Mouse (Mus musculus): ENCODE results near the gene Cd79b. TPM values are rescaled to one million over a fixed set of nuclear protein-coding genes. Genes with fewer than 3 reads are reported as not detected.

Gene Cd79b
- polyA plus RNA-seq, 1 experiment from 2014 or later: 2.0 TPM

- no peaks in the 10 kb centered on the region for H3K9me3 ChIP-seq
- no peak overlapping the region for H3K4me3 ChIP-seq
- H3K36me3 ChIP-seq: no peaks in the 10 kb centered on the region
- H3K27ac ChIP-seq: no peak overlapping the region
- peaks cover 25% of the 10 kb centered on the region for H3K4me1 ChIP-seq (replicated peaks)
- WGBS: 66% methylated on average over 5 of the region's 5 CpGs
- DNase-seq (ENCODE audit: low spot score): no peak
- no peaks in the 10 kb centered on the region for H3K27me3 ChIP-seq (ENCODE audit: insufficient read depth, poor library complexity, severe bottlenecking)
Observed at GRCm38 (mm10) chr11:106310123-106310522, 4.4 kb downstream of the Cd79b start.

- Histone ChIP-seq H3K27ac (no peak overlapping the region), H3K4me1 (replicated peaks) (peaks cover 9% of the 10 kb centered on the region)
- DNase-seq (ENCODE audit: low spot score): no peak
Observed at GRCm38 (mm10) chr11:106308162-106308561, 6.4 kb downstream of the Cd79b start.

GRCm38 (mm10) chr11:106307432-106307831, 7.1 kb downstream of the Cd79b start:
- no peaks in the 10 kb centered on the region for H3K27me3 ChIP-seq (ENCODE audit: insufficient read depth, poor library complexity, severe bottlenecking)
- H3K36me3 ChIP-seq: no peaks in the 10 kb centered on the region
- 84% methylated on average over 5 of the region's 5 CpGs for WGBS
- no peak overlapping the region for H3K27ac ChIP-seq
- peaks cover 8% of the 10 kb centered on the region; the same call in 1 of the 2 replicates for H3K4me1 ChIP-seq (replicated peaks)
- H3K9me3 ChIP-seq: no peaks in the 10 kb centered on the region
- no peak overlapping the region for H3K4me3 ChIP-seq
- no peak for DNase-seq (ENCODE audit: low spot score)

More at GRCm38 (mm10) chr11:106308162-106308561, 6.4 kb downstream of the Cd79b start:
- Histone ChIP-seq H3K36me3 (no peaks in the 10 kb centered on the region), H3K4me3 (no peak overlapping the region), H3K27me3 (ENCODE audit: insufficient read depth, poor library complexity, severe bottlenecking) (no peaks in the 10 kb centered on the region), H3K9me3 (no peaks in the 10 kb centered on the region)
- WGBS: 77% methylated on average over 11 of the region's 11 CpGs

DNA sequence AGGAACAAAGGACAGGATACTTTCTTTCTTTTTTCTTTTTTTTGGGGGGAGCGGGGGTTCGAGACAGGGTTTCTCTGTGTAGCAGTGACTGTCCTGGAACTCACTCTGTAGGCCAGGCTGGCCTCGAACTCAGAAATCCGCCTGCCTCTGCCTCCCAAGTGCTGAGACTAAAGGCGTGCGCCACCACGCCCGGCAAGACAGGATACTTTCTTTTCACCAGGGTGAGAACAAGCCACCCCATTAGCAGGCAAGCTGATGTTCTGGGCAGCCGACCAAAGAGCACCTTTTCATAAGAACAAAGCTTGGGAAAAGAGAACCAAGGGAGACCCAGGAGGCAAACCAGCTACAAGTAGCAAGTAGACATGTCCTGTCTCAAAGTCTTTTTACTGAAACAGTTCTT, 7.8 kb downstream of the Cd79b start:
- Histone ChIP-seq H3K9me3 (no peaks in the 10 kb centered on the region), H3K4me3 (no peak overlapping the region), H3K4me1 (replicated peaks) (peaks cover 8% of the 10 kb centered on the region; the same call in 1 of the 2 replicates), H3K27ac (no peak overlapping the region), H3K36me3 (no peaks in the 10 kb centered on the region), H3K27me3 (ENCODE audit: insufficient read depth, poor library complexity, severe bottlenecking) (no peaks in the 10 kb centered on the region)
- WGBS: 83% methylated on average over 9 of the region's 9 CpGs
- no peak for DNase-seq (ENCODE audit: low spot score)

- Histone ChIP-seq H3K4me3 (no peak overlapping the region), H3K27ac (no peak overlapping the region), H3K9me3 (no peaks in the 10 kb centered on the region), H3K27me3 (ENCODE audit: insufficient read depth, poor library complexity, severe bottlenecking) (no peaks in the 10 kb centered on the region), H3K4me1 (replicated peaks) (peaks cover 8% of the 10 kb centered on the region; the same call in 1 of the 2 replicates), H3K36me3 (no peaks in the 10 kb centered on the region)
- no peak for DNase-seq (ENCODE audit: low spot score)
- WGBS: 89% methylated on average over 3 of the region's 3 CpGs
Observed at GRCm38 (mm10) chr11:106306065-106306385, 8.5 kb downstream of the Cd79b start.

DNA sequence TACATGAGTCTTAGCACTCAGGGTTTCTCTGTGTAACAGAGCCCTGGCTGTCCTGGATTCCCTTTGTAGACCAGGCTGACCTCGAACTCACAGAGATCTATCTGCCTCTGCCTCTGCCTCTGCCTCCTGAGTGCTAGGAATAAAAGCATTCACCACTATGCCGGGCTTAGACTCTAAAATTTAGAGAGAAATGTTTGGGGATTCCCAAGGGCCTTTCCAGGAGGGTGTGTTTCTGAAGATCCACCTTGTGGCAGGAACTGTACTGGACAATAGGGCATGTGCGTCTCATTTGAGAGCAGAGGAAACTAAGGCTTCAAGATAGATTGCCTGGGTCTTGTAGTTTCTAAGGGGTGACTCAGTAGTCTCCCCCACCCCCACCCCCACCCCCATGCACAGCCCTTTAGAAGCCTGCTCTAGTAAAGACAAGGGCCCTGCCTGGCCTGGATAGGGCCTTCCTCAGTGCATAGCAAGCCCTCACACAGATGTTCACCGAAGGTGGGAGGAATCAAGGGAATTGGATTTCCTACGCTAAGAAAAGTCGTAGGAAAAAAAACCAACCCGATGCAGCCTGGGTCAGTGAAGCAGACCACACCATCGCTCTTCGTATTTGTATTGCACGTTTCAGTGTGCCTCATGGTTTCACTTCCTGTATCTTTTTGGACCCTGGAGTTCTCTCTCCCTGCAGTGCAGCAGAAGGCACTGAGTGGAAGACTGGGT, 9.1 kb downstream of the Cd79b start:
- Histone ChIP-seq H3K9me3 (no peaks in the 10 kb centered on the region), H3K36me3 (no peaks in the 10 kb centered on the region), H3K27ac (no peak overlapping the region), H3K27me3 (ENCODE audit: insufficient read depth, poor library complexity, severe bottlenecking) (no peaks in the 10 kb centered on the region), H3K4me3 (no peak overlapping the region), H3K4me1 (replicated peaks) (peaks cover 8% of the 10 kb centered on the region; the same call in 1 of the 2 replicates)
- DNase-seq (ENCODE audit: low spot score): no peak
- 86% methylated on average over 10 of the region's 10 CpGs for WGBS

DNA sequence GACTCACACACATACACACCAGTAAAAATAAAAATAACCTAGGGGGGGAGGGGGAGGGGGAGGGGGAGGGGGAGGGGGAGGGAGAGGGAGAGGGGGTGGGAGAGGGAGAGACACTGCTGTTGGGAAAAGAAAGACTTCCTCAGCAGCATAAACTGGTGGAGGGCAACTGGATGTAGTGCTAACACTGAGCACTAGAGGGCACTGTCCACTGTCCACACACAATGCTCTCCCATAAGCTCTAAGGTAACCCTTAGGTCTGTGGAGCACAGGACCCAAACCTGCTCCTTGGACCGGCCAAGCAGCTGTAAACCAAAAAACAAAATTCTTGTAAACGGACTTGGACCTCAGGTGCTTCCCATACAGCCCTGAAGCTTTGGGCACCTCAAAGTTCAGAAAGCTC, 11.9 kb downstream of the Cd79b start:
- H3K36me3 ChIP-seq: no peaks in the 10 kb centered on the region
- WGBS: 26% methylated on average over 2 of the region's 2 CpGs
- H3K4me1 ChIP-seq (replicated peaks): no peaks in the 10 kb centered on the region

DNA sequence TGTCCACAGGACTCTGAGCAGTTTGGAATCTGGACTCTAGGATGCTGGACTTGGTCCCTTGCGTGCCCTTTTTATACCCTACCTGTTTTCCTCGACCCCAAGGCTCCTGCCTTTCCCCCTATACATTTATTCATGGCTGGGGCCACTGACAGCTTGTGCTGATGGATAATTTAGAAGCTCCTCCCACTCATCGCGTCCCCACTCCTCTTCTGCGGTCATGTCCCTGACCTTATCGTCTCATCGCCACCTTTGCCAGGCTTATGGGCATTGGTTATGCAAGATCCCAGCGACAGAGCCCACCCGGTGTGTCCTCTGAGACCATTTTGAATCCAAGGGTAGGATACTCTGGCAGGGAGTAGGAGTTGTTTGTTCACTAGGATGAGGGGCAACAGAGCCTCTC, 12.8 kb downstream of the Cd79b start, which contains the start of gene Gh:
Gene Gh (minus strand): TSS at position 101 of the 400 bp plus-strand sequence.
- 86% methylated on average over 9 of the region's 9 CpGs for WGBS
- H3K27me3 ChIP-seq (ENCODE audit: insufficient read depth, poor library complexity, severe bottlenecking): no peaks in the 10 kb centered on the region
- no peaks in the 10 kb centered on the region for H3K9me3 ChIP-seq
- H3K4me1 ChIP-seq (replicated peaks): no peaks in the 10 kb centered on the region
- H3K27ac ChIP-seq: 0 out of 2 replicates have a peak within 1 kb of the TSS, but pooled peaks have one; percentile 3
- no peak within 1 kb of the TSS for H3K4me3 ChIP-seq
- no peaks in the 10 kb centered on the region for H3K36me3 ChIP-seq
- DNase-seq (ENCODE audit: low spot score): no peak

More for the DNA sequence above, 11.9 kb downstream of the Cd79b start:
- Histone ChIP-seq H3K9me3 (no peaks in the 10 kb centered on the region), H3K4me3 (no peak overlapping the region), H3K27me3 (ENCODE audit: insufficient read depth, poor library complexity, severe bottlenecking) (no peaks in the 10 kb centered on the region), H3K27ac (no peak overlapping the region)
- peak; percentile 77 for DNase-seq (ENCODE audit: low spot score)

- no peak for DNase-seq (ENCODE audit: low spot score)
- no peak overlapping the region for H3K27ac ChIP-seq
- WGBS: 90% methylated on average over 2 of the region's 2 CpGs
Observed at GRCm38 (mm10) chr11:106291861-106292260, 22.7 kb downstream of the Cd79b start.

DNA sequence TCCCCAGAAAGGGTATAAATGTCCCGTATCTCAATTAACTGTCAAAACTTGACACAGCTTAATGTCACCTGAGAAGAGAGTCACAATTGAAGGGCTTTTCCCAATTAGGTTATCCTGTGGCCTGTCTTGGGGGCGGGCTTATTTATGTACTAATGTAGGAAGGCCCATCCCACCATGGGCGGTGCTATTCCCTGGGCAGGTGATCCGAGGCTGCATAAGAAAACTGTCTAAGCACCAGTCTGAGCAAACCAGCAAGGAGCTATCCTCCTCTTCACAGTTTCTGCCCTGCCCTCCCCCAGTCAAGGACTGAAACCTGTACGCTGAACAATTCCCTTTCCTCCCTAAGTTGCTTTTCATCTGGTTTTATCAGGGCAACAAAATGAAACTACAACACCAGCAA, 24.2 kb downstream of the Cd79b start:
- Histone ChIP-seq H3K36me3 (no peaks in the 10 kb centered on the region), H3K4me1 (replicated peaks) (peaks cover 5% of the 10 kb centered on the region), H3K4me3 (no peak overlapping the region), H3K9me3 (no peaks in the 10 kb centered on the region), H3K27ac (no peak overlapping the region), H3K27me3 (ENCODE audit: insufficient read depth, poor library complexity, severe bottlenecking) (no peaks in the 10 kb centered on the region)
- DNase-seq (ENCODE audit: low spot score): no peak
- 93% methylated on average over 5 of the region's 5 CpGs for WGBS

More at GRCm38 (mm10) chr11:106291861-106292260, 22.7 kb downstream of the Cd79b start:
- Histone ChIP-seq H3K9me3 (no peaks in the 10 kb centered on the region), H3K4me1 (replicated peaks) (peaks cover 3% of the 10 kb centered on the region), H3K4me3 (no peak overlapping the region), H3K36me3 (no peaks in the 10 kb centered on the region), H3K27me3 (ENCODE audit: insufficient read depth, poor library complexity, severe bottlenecking) (no peaks in the 10 kb centered on the region)

GRCm38 (mm10) chr11:106289369-106289768, 25.2 kb downstream of the Cd79b start:
- peaks cover 5% of the 10 kb centered on the region for H3K4me1 ChIP-seq (replicated peaks)
- 74% methylated on average over 8 of the region's 8 CpGs for WGBS
- H3K4me3 ChIP-seq: no peak overlapping the region
- H3K27ac ChIP-seq: no peak overlapping the region
- H3K36me3 ChIP-seq: no peaks in the 10 kb centered on the region
- H3K27me3 ChIP-seq (ENCODE audit: insufficient read depth, poor library complexity, severe bottlenecking): no peaks in the 10 kb centered on the region
- no peak for DNase-seq (ENCODE audit: low spot score)
- H3K9me3 ChIP-seq: no peaks in the 10 kb centered on the region

DNA sequence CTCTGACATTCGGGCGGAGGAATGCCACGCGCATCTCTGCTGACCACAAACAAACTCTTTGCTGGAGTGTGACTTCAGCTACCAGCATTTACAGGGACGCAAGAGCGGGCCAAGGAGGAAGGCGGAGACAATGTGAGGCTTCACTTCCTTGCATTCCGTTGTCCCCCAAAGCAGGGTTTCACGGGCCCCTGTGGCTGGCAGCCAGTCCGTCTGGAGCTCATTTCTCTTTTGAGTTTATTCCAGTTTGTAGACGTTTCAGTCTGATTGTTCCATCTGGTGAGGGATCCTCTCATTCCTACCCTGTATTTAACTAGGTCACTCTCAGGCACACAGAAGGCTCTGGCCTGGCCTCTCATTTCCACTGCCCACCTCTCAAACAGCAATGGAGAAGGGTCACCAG, 27.6 kb downstream of the Cd79b start:
- H3K27me3 ChIP-seq (ENCODE audit: insufficient read depth, poor library complexity, severe bottlenecking): no peaks in the 10 kb centered on the region
- H3K4me3 ChIP-seq: no peak overlapping the region
- H3K4me1 ChIP-seq (replicated peaks): peaks cover 10% of the 10 kb centered on the region
- DNase-seq (ENCODE audit: low spot score): no peak
- H3K36me3 ChIP-seq: no peaks in the 10 kb centered on the region
- H3K9me3 ChIP-seq: no peaks in the 10 kb centered on the region
- 72% methylated on average over 11 of the region's 11 CpGs for WGBS
- H3K27ac ChIP-seq: no peak overlapping the region

DNA sequence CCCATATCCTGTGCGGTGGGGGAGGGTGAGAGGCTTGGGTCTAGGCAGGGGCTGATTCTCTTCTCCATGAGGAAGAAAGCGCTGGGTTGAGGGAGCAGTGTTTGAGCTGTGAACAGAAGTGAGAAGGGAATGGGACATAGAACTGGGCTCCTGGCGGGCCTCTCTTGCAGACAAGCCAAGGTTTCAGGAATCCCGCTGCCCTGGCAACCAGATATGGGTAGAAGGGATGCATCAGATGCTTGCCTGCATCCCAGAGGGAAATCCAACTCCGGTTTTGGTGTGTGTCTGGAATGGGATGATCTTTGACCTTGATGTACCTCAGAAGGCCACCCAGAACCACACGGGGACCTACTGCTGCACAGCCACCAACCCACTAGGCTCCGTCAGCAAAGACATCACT, 28.4 kb downstream of the Cd79b start:
- no peak for DNase-seq (ENCODE audit: low spot score)
- Histone ChIP-seq H3K4me3 (no peak overlapping the region), H3K27me3 (ENCODE audit: insufficient read depth, poor library complexity, severe bottlenecking) (no peaks in the 10 kb centered on the region), H3K9me3 (no peaks in the 10 kb centered on the region), H3K4me1 (replicated peaks) (peaks cover 14% of the 10 kb centered on the region), H3K27ac (no peak overlapping the region), H3K36me3 (no peaks in the 10 kb centered on the region)
- WGBS: 87% methylated on average over 7 of the region's 7 CpGs

Data from hindbrain, embryonic 10.5 days (tissue).